Mouse (Mus musculus) CH12.LX (cell line): ENCODE data around the gene Timmdc1. TPM values are rescaled to one million over a fixed set of nuclear protein-coding genes. Genes with fewer than 3 reads are reported as not detected.

Experiments
- DNase-seq: peaks from one replicate; pipeline ENCODE4 v3.0.0-alpha.2; 2013; ENCODE audit errors: extremely low read depth
- H3K27ac ChIP-seq: 2 replicates; pipeline ENCODE4 v1.5.1; 2012; ENCODE audit warnings: low read depth, mild to moderate bottlenecking, control low read depth, moderate library complexity; ENCODE audit not compliant: insufficient read depth
- H3K27me3 ChIP-seq: replicated peaks from 2 replicates; pipeline ENCODE3; 2012; ENCODE audit warnings: inconsistent platforms
- H3K36me3 ChIP-seq, 2 experiments: replicated peaks in 1 of 2; 2 replicates each; pipeline versions ENCODE3 to v1.6.1; 2012; ENCODE audit warnings: inconsistent platforms in 1 of 2, low read length in 1 of 2, mild to moderate bottlenecking in 1 of 2, mixed read lengths in 1 of 2, moderate library complexity in 1 of 2; ENCODE audit not compliant: control insufficient read depth in 1 of 2, insufficient read depth in 1 of 2
- H3K4me1 ChIP-seq, 2 experiments: 2 replicates each; pipeline ENCODE4 v1.6.1; 2012; ENCODE audit warnings: inconsistent platforms in 1 of 2, moderate library complexity in 1 of 2; ENCODE audit not compliant: insufficient read depth in 2 of 2, control insufficient read depth in 1 of 2
- H3K4me2 ChIP-seq: 2 replicates; pipeline ENCODE4 v1.6.1; 2012; ENCODE audit warnings: low read depth, mild to moderate bottlenecking, control low read depth; ENCODE audit not compliant: poor library complexity, insufficient read depth, severe bottlenecking
- H3K4me3 ChIP-seq, 3 experiments: fragments of 150-350 bp in 1 of 3; sonication (generic) in 1 of 3; replicated peaks in 1 of 3; 2 replicates each; pipeline versions ENCODE3 to v1.5.1; 2011 to 2012; ENCODE audit warnings: low read depth in 2 of 3, low read length in 2 of 3, mild to moderate bottlenecking in 2 of 3, moderate library complexity in 2 of 3, control low read depth in 1 of 3, improper control_type of control experiment in 1 of 3, inconsistent platforms in 1 of 3, mixed read lengths in 1 of 3; ENCODE audit not compliant: poor library complexity in 1 of 3
- H3K79me2 ChIP-seq: replicated peaks from 2 replicates; pipeline ENCODE4 v1.6.1; 2012; ENCODE audit warnings: mild to moderate bottlenecking, moderate library complexity; ENCODE audit not compliant: control insufficient read depth, poor library complexity, insufficient read depth, severe bottlenecking; ENCODE audit errors: extremely low read depth
- H3K9ac ChIP-seq: 2 replicates; pipeline ENCODE4 v1.6.1; 2012; ENCODE audit warnings: low read depth, mild to moderate bottlenecking, control low read depth, moderate library complexity; ENCODE audit not compliant: insufficient read depth
- H3K9me3 ChIP-seq: replicated peaks from 2 replicates; pipeline ENCODE3; 2012; ENCODE audit warnings: low read length, inconsistent platforms, mixed read lengths
- BHLHE40 ChIP-seq: IDR thresholded peaks from 2 replicates; pipeline ENCODE4 v1.6.1; 2011; ENCODE audit warnings: mild to moderate bottlenecking, low read depth, low read length, improper control_type of control experiment
- CHD1 ChIP-seq: IDR thresholded peaks from 2 replicates; pipeline ENCODE4 v1.6.1; 2012; ENCODE audit warnings: low read depth, low read length, improper control_type of control experiment, inconsistent platforms
- CHD2 ChIP-seq: IDR thresholded peaks from 2 replicates; pipeline ENCODE4 v1.6.1; 2011; ENCODE audit warnings: low read length, improper control_type of control experiment
- CTCF ChIP-seq, 2 experiments: IDR thresholded peaks in 1 of 2; conservative IDR thresholded peaks in 1 of 2; 2 replicates each; pipeline ENCODE4 v1.5.1; 2011 to 2012; ENCODE audit warnings: low read depth in 2 of 2, low read length in 2 of 2, improper control_type of control experiment in 1 of 2, inconsistent platforms in 1 of 2, mild to moderate bottlenecking in 1 of 2, moderate library complexity in 1 of 2
- E2F4 ChIP-seq: IDR thresholded peaks from 2 replicates; pipeline ENCODE4 v1.6.1; 2011; ENCODE audit warnings: low read depth, low read length, improper control_type of control experiment; ENCODE audit not compliant: insufficient replicate concordance
- ELF1 ChIP-seq: IDR thresholded peaks from 2 replicates; pipeline ENCODE4 v1.6.1; 2014; ENCODE audit warnings: low read depth, mild to moderate bottlenecking, inconsistent platforms, low read length, improper control_type of control experiment
- EP300 ChIP-seq: IDR thresholded peaks from 2 replicates; pipeline ENCODE4 v1.6.1; 2011; ENCODE audit warnings: low read length, improper control_type of control experiment
- ETS1 ChIP-seq: conservative IDR thresholded peaks from 2 replicates; pipeline ENCODE4 v1.6.1; 2012; ENCODE audit warnings: low read depth, mild to moderate bottlenecking, inconsistent platforms, low read length, improper control_type of control experiment, moderate library complexity
- GABPA ChIP-seq: IDR thresholded peaks from 2 replicates; pipeline ENCODE4 v1.6.1; 2012; ENCODE audit warnings: low read depth, low read length, improper control_type of control experiment, inconsistent platforms; ENCODE audit not compliant: insufficient replicate concordance
- HCFC1 ChIP-seq: IDR thresholded peaks from 2 replicates; pipeline ENCODE4 v1.6.1; 2012; ENCODE audit warnings: low read depth, mild to moderate bottlenecking, inconsistent platforms, low read length, improper control_type of control experiment
- IRF4 ChIP-seq: IDR thresholded peaks from 2 replicates; pipeline ENCODE4 v1.6.1; 2014; ENCODE audit warnings: low read depth, mild to moderate bottlenecking, inconsistent platforms, low read length, improper control_type of control experiment
- JUN ChIP-seq: IDR thresholded peaks from 2 replicates; pipeline ENCODE4 v1.6.1; 2011; ENCODE audit warnings: low read depth, mild to moderate bottlenecking, low read length, improper control_type of control experiment, moderate library complexity; ENCODE audit not compliant: insufficient read depth
- JUND ChIP-seq: conservative IDR thresholded peaks from 2 replicates; pipeline ENCODE4 v1.6.1; 2011; ENCODE audit warnings: low read depth, low read length, improper control_type of control experiment
- KAT2A ChIP-seq: IDR thresholded peaks from 2 replicates; pipeline ENCODE4 v1.6.1; 2012; ENCODE audit warnings: low read length, improper control_type of control experiment, inconsistent platforms; ENCODE audit not compliant: insufficient replicate concordance
- MAFK ChIP-seq: IDR thresholded peaks from 2 replicates; pipeline ENCODE4 v1.6.1; 2011; ENCODE audit warnings: low read length, improper control_type of control experiment; ENCODE audit not compliant: insufficient replicate concordance
- MAX ChIP-seq: IDR thresholded peaks from 2 replicates; pipeline ENCODE4 v1.6.1; 2011; ENCODE audit warnings: low read length, improper control_type of control experiment
- MAZ ChIP-seq: IDR thresholded peaks from 2 replicates; pipeline ENCODE4 v1.6.1; 2012; ENCODE audit warnings: low read depth, mild to moderate bottlenecking, inconsistent platforms, low read length, improper control_type of control experiment, moderate library complexity
- MEF2A ChIP-seq: IDR thresholded peaks from 2 replicates; pipeline ENCODE4 v1.6.1; 2014; ENCODE audit warnings: low read depth, mild to moderate bottlenecking, inconsistent platforms, low read length, improper control_type of control experiment, borderline replicate concordance
- MXI1 ChIP-seq: IDR thresholded peaks from 2 replicates; pipeline ENCODE4 v1.6.1; 2011; ENCODE audit warnings: mild to moderate bottlenecking, low read depth, low read length, improper control_type of control experiment
- MYC ChIP-seq: IDR thresholded peaks from 2 replicates; pipeline ENCODE4 v1.6.1; 2011; ENCODE audit warnings: low read depth, mild to moderate bottlenecking, improper control_type of control experiment, low read length
- NELFE ChIP-seq: IDR thresholded peaks from 2 replicates; pipeline ENCODE4 v1.6.1; 2011; ENCODE audit warnings: low read depth, low read length, improper control_type of control experiment
- NRF1 ChIP-seq: IDR thresholded peaks from 2 replicates; pipeline ENCODE4 v1.6.1; 2014; ENCODE audit warnings: low read depth, mild to moderate bottlenecking, inconsistent platforms, low read length, improper control_type of control experiment, moderate library complexity
- PAX5 ChIP-seq: IDR thresholded peaks from 2 replicates; pipeline ENCODE4 v1.6.1; 2012; ENCODE audit warnings: low read length, inconsistent platforms, mixed read lengths
- POLR2A ChIP-seq: IDR thresholded peaks from 2 replicates; pipeline ENCODE4 v1.6.1; 2011; ENCODE audit warnings: low read depth, mild to moderate bottlenecking, improper control_type of control experiment, low read length
- POLR2AphosphoS2 ChIP-seq: IDR thresholded peaks from 2 replicates; pipeline ENCODE4 v1.6.1; 2011; ENCODE audit warnings: low read depth, low read length, improper control_type of control experiment
- RAD21 ChIP-seq: IDR thresholded peaks from 2 replicates; pipeline ENCODE4 v1.6.1; 2011; ENCODE audit warnings: low read depth, mild to moderate bottlenecking, low read length, improper control_type of control experiment, moderate library complexity
- RCOR1 ChIP-seq: conservative IDR thresholded peaks from 2 replicates; pipeline ENCODE4 v1.6.1; 2012; ENCODE audit warnings: low read depth, mild to moderate bottlenecking, inconsistent platforms, low read length, improper control_type of control experiment
- SIN3A ChIP-seq: IDR thresholded peaks from 2 replicates; pipeline ENCODE4 v1.6.1; 2012; ENCODE audit warnings: low read length, improper control_type of control experiment, inconsistent platforms
- SMC3 ChIP-seq: IDR thresholded peaks from 2 replicates; pipeline ENCODE4 v1.6.1; 2011; ENCODE audit warnings: low read depth, low read length, improper control_type of control experiment
- TBP ChIP-seq: conservative IDR thresholded peaks from 2 replicates; pipeline ENCODE4 v1.6.1; 2011; ENCODE audit warnings: low read depth, low read length, improper control_type of control experiment
- TCF12 ChIP-seq: IDR thresholded peaks from 2 replicates; pipeline ENCODE4 v1.6.1; 2014; ENCODE audit warnings: low read depth, mild to moderate bottlenecking, inconsistent platforms, low read length, improper control_type of control experiment
- UBTF ChIP-seq: IDR thresholded peaks from 2 replicates; pipeline ENCODE4 v1.6.1; 2012; ENCODE audit warnings: low read depth, mild to moderate bottlenecking, inconsistent platforms, low read length, improper control_type of control experiment, moderate library complexity
- USF1 ChIP-seq: IDR thresholded peaks from 2 replicates; pipeline ENCODE4 v1.6.1; 2014; ENCODE audit warnings: low read depth, mild to moderate bottlenecking, inconsistent platforms, low read length, improper control_type of control experiment
- USF2 ChIP-seq: conservative IDR thresholded peaks from 2 replicates; pipeline ENCODE4 v1.6.1; 2011; ENCODE audit warnings: low read depth, low read length, improper control_type of control experiment
- ZC3H11A ChIP-seq: IDR thresholded peaks from 2 replicates; pipeline ENCODE4 v1.6.1; 2012; ENCODE audit warnings: low read depth, mild to moderate bottlenecking, inconsistent platforms, low read length, improper control_type of control experiment
- ZKSCAN1 ChIP-seq: IDR thresholded peaks from 2 replicates; pipeline ENCODE4 v1.6.1; 2012; ENCODE audit warnings: low read depth, inconsistent platforms, low read length, improper control_type of control experiment, borderline replicate concordance
- ZMIZ1 ChIP-seq: IDR thresholded peaks from 2 replicates; pipeline ENCODE4 v1.6.1; 2012; ENCODE audit warnings: low read depth, mild to moderate bottlenecking, inconsistent platforms, low read length, improper control_type of control experiment
- ZNF384 ChIP-seq: IDR thresholded peaks from 2 replicates; pipeline ENCODE4 v1.6.1; 2012; ENCODE audit warnings: low read depth, low read length, improper control_type of control experiment, inconsistent platforms
- dilution Hi-C: fragments of 300-500 bp; cut with MboI; formaldehyde crosslinking; loops from 2 replicates; pipeline ENCODE4 v1.14.3; 2020; ENCODE audit warnings: low sequenced_read_pairs; ENCODE audit not compliant: extremely low pct_unique_long_range_greater_than_20kb, extremely low pct_ligation_motif_present
- in situ Hi-C: fragments of 300-500 bp; cut with MboI; formaldehyde crosslinking; loops from 3 replicates; pipeline ENCODE4 v1.14.3; 2019; ENCODE audit warnings: low sequenced_read_pairs, low pct_ligation_motif_present, low pct_unique_long_range_greater_than_20kb, mixed read lengths
- polyA plus RNA-seq: library from polyadenylated mRNA; unstranded; fragments of >175 nt; gene quantifications from 2 replicates; pipeline ENCODE4 v1.2.1, GENCODE M21; 2012; ENCODE audit warnings: low read depth; ENCODE audit not compliant: insufficient read length
- total RNA-seq, 2 experiments: library from RNA; depleted of rRNA; stranded (reverse); fragments of 300-350 nt in 1 of 2; fragments of >200 nt in 1 of 2; gene quantifications; 2 replicates each; pipeline ENCODE4 v1.2.3; 2012 to 2014

Timmdc1 gene
- total and polyA plus RNA-seq, 3 experiments, result 32.5 to 49.7 (median 45.1) TPM

DNA sequence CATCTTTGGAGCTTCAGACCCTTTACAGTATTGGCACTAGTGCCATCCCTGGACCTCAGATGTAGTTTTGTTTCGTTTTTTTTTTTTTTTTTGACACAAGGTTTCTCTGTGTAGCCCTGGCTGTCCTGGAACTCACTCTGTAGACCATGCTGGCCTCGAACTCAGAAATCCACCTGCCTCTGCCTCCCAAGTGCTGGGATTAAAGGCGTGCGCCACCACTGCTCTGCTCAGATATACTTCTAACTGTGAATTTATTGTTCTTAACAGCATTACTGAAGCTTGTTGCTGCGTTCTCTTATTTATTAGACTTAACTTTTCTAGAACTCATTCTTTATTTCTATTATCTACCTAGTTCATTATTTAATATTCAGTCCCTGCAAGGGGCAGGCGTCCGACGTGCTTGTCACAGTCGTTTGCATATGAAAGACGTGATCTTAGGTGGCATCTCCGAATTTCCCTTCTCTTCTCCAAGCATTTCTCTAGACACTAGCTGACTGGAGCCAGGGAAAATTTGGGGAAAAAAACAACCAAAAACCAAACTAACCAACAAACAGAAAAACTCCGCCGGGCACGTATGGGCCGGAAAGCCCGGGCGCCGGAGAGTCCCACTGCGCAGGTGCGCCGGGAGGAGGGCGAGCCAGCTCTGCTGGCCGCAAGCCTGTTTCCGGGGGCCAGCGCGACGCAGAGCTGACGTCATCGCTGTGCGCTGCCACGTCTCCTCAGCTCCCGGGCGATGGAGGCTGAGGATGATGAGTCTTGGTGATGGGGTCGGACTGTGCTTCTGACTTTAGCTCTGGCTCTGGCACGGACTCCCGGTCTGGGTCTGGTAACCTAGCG, 39.9 kb upstream of the Timmdc1 start:
- H3K27ac ChIP-seq, result peak overlapping the region; percentile 8; the same call in 1 of the 2 replicates
- H3K27me3 ChIP-seq, result peaks cover 2% of the 10 kb centered on the region
- H3K9ac ChIP-seq, result peak overlapping the region; percentile 96
- H3K4me2 ChIP-seq, result peak overlapping the region; percentile 29
- dilution Hi-C loops, result no loop called here
- peak; percentile 97 for DNase-seq
- H3K36me3 ChIP-seq, result peaks cover 16 to 29% of the 10 kb centered on the region in 2 experiments
- peaks cover 7 to 35% of the 10 kb centered on the region in 2 experiments for H3K4me1 ChIP-seq
- TF ChIP-seq KAT2A, result peak; percentile 86; the same call in 1 of the 2 replicates
- peak; percentile 57; the same call in 1 of the 2 replicates for TF ChIP-seq GABPA
- TF ChIP-seq RAD21, result no peak
- peak; percentile 89 for TF ChIP-seq MEF2A
- TF ChIP-seq JUND, result peak; percentile 71; the same call in 1 of the 2 replicates
- TF ChIP-seq CTCF (conservative IDR thresholded peaks at IDR 0.05 in 1 of 2, IDR thresholded peaks at IDR 0.05 in 1 of 2; ENCODE audit: low read depth in 2 of 2, low read length in 2 of 2), result no peak
- peak; percentile 85 for TF ChIP-seq IRF4
- peak; percentile 87; the same call in 1 of the 2 replicates for TF ChIP-seq POLR2AphosphoS2
- no peak for TF ChIP-seq USF1
- TF ChIP-seq MXI1, result peak; percentile 96
- TF ChIP-seq ZC3H11A, result no peak
- TF ChIP-seq CHD2, result peak; percentile 38; the same call in 1 of the 2 replicates
- TF ChIP-seq BHLHE40, result peak; percentile 64; the same call in 1 of the 2 replicates
- peak; percentile 61 for TF ChIP-seq ETS1
- no peak for TF ChIP-seq SMC3
- TF ChIP-seq MYC, result peak; percentile 51
- TF ChIP-seq HCFC1, result peak; percentile 96
- peak; percentile 98 for TF ChIP-seq ELF1
- 0 out of 2 replicates have a peak, but pooled peaks have one; percentile 69 for TF ChIP-seq UBTF
- TF ChIP-seq TBP, result peak; percentile 86
- TF ChIP-seq JUN, result peak; percentile 50; the same call in 1 of the 2 replicates
- TF ChIP-seq ZKSCAN1, result no peak; the same call in 1 of the 2 replicates
- peak; percentile 97 for TF ChIP-seq TCF12
- no peak for TF ChIP-seq USF2
- no peak for TF ChIP-seq EP300
- TF ChIP-seq MAFK, result no peak
- TF ChIP-seq PAX5, result no peak
- TF ChIP-seq E2F4, result no peak
- TF ChIP-seq CHD1, result no peak
- TF ChIP-seq NRF1, result peak; percentile 97
- TF ChIP-seq SIN3A, result peak; percentile 99
- TF ChIP-seq MAZ, result peak; percentile 100
- peak; percentile 73 for TF ChIP-seq MAX
- peak; percentile 91 for TF ChIP-seq ZMIZ1
- TF ChIP-seq ZNF384, result no peak
- peak; percentile 77; the same call in 1 of the 2 replicates for TF ChIP-seq RCOR1
- TF ChIP-seq NELFE, result peak; percentile 98
- TF ChIP-seq POLR2A, result peak; percentile 99
- H3K4me3 ChIP-seq, result peak overlapping the region; percentile 89 to 97 (median 90)
- H3K9me3 ChIP-seq, result no peaks in the 10 kb centered on the region
- peaks cover 44% of the 10 kb centered on the region for H3K79me2 ChIP-seq
- in situ Hi-C loops, result no loop called here
